Mouse (Mus musculus) MEL (cell line): ENCODE measurements around the gene 1110059E24Rik. TPM values are rescaled to one million over a fixed set of nuclear protein-coding genes. Genes with fewer than 3 reads are reported as not detected.

Source experiments
- DNase-seq: peaks from one replicate; pipeline ENCODE4 v3.0.0; 2011; ENCODE audit warnings: low read depth, low spot score
- H3K27ac ChIP-seq: 2 replicates; pipeline ENCODE4 v1.5.1; 2012; ENCODE audit warnings: low read depth, mild to moderate bottlenecking, control low read depth, low read length, moderate library complexity; ENCODE audit not compliant: control insufficient read depth
- H3K27me3 ChIP-seq, 2 experiments: fragments of 150-350 bp in 1 of 2; sonication (generic) in 1 of 2; 2 replicates each; pipeline ENCODE4 v1.6.1; 2012; ENCODE audit warnings: low read length in 2 of 2, mild to moderate bottlenecking in 2 of 2, improper control_type of control experiment in 1 of 2, moderate library complexity in 1 of 2; ENCODE audit not compliant: insufficient read depth in 2 of 2, control insufficient read depth in 1 of 2
- H3K36me3 ChIP-seq, 2 experiments: 2 replicates each; pipeline ENCODE4 v1.6.1; 2012 to 2014; ENCODE audit warnings: low read length in 2 of 2, improper control_type of control experiment in 1 of 2, inconsistent platforms in 1 of 2, mild to moderate bottlenecking in 1 of 2; ENCODE audit not compliant: insufficient read depth in 2 of 2, control insufficient read depth in 1 of 2
- H3K4me1 ChIP-seq, 2 experiments: fragments of 150-350 bp in 1 of 2; sonication (generic) in 1 of 2; 2 replicates each; pipeline ENCODE4 v1.6.1; 2012; ENCODE audit warnings: low read length in 2 of 2, improper control_type of control experiment in 1 of 2, mild to moderate bottlenecking in 1 of 2; ENCODE audit not compliant: insufficient read depth in 2 of 2, control insufficient read depth in 1 of 2
- H3K4me3 ChIP-seq, 2 experiments: fragments of 150-350 bp in 1 of 2; sonication (generic) in 1 of 2; 2 replicates each; pipeline ENCODE4 v1.5.1; 2012; ENCODE audit warnings: low read depth in 2 of 2, low read length in 2 of 2, mild to moderate bottlenecking in 2 of 2, moderate library complexity in 2 of 2, control low read depth in 1 of 2, improper control_type of control experiment in 1 of 2; ENCODE audit not compliant: control insufficient read depth in 1 of 2, insufficient read depth in 1 of 2
- H3K79me2 ChIP-seq: 2 replicates; pipeline ENCODE4 v1.6.1; 2012; ENCODE audit warnings: mild to moderate bottlenecking, low read length, moderate library complexity; ENCODE audit not compliant: control insufficient read depth, poor library complexity, insufficient read depth
- H3K9ac ChIP-seq: 2 replicates; pipeline ENCODE4 v1.6.1; 2012; ENCODE audit warnings: low read depth, mild to moderate bottlenecking, control low read depth, low read length, moderate library complexity; ENCODE audit not compliant: control insufficient read depth, poor library complexity, severe bottlenecking
- H3K9me3 ChIP-seq: fragments of 150-350 bp; sonication (generic); replicated peaks from 2 replicates; pipeline ENCODE4 v1.6.1; 2012; ENCODE audit warnings: mild to moderate bottlenecking, low read length, improper control_type of control experiment, moderate library complexity; ENCODE audit not compliant: insufficient read depth
- ELF1 ChIP-seq: IDR thresholded peaks from 2 replicates; pipeline ENCODE4 v1.6.1; 2014; ENCODE audit warnings: low read depth, mild to moderate bottlenecking, inconsistent platforms, low read length, improper control_type of control experiment, moderate library complexity
- ETS1 ChIP-seq: IDR thresholded peaks from 2 replicates; pipeline ENCODE4 v1.6.1; 2012; ENCODE audit warnings: low read depth, mild to moderate bottlenecking, inconsistent platforms, low read length, improper control_type of control experiment, moderate library complexity
- GABPA ChIP-seq: IDR thresholded peaks from 2 replicates; pipeline ENCODE4 v1.6.1; 2012; ENCODE audit warnings: low read depth, mild to moderate bottlenecking, inconsistent platforms, low read length, improper control_type of control experiment, moderate library complexity
- GATA1 ChIP-seq: IDR thresholded peaks from 2 replicates; pipeline ENCODE4 v1.6.1; 2011; ENCODE audit warnings: low read depth, low read length, improper control_type of control experiment
- KAT2A ChIP-seq: conservative IDR thresholded peaks from 2 replicates; pipeline ENCODE4 v1.6.1; 2012; ENCODE audit warnings: low read depth, low read length, improper control_type of control experiment, inconsistent platforms
- MAFK ChIP-seq: IDR thresholded peaks from 2 replicates; pipeline ENCODE4 v1.6.1; 2011; ENCODE audit warnings: low read depth, mild to moderate bottlenecking, low read length, improper control_type of control experiment, borderline replicate concordance
- MXI1 ChIP-seq: IDR thresholded peaks from 2 replicates; pipeline ENCODE4 v1.6.1; 2011; ENCODE audit warnings: mild to moderate bottlenecking, low read depth, low read length, improper control_type of control experiment
- MYB ChIP-seq: IDR thresholded peaks from 2 replicates; pipeline ENCODE4 v1.6.1; 2011; ENCODE audit warnings: mild to moderate bottlenecking, low read depth, low read length, improper control_type of control experiment
- MYC ChIP-seq: IDR thresholded peaks from 2 replicates; pipeline ENCODE4 v1.6.1; 2011; ENCODE audit warnings: low read depth, mild to moderate bottlenecking, low read length, improper control_type of control experiment, moderate library complexity
- NRF1 ChIP-seq: IDR thresholded peaks from 2 replicates; pipeline ENCODE4 v1.6.1; 2014; ENCODE audit warnings: low read depth, mild to moderate bottlenecking, inconsistent platforms, low read length, improper control_type of control experiment, moderate library complexity; ENCODE audit not compliant: poor library complexity, insufficient read depth, severe bottlenecking
- POLR2AphosphoS2 ChIP-seq: IDR thresholded peaks from 2 replicates; pipeline ENCODE4 v1.6.1; 2011; ENCODE audit warnings: low read length, improper control_type of control experiment
- POLR2AphosphoS5 ChIP-seq: IDR thresholded peaks from 2 replicates; pipeline ENCODE4 v1.6.1; 2012; ENCODE audit warnings: low read depth, borderline replicate concordance, mild to moderate bottlenecking, inconsistent platforms, low read length, moderate library complexity, mixed read lengths
- SIN3A ChIP-seq: IDR thresholded peaks from 2 replicates; pipeline ENCODE4 v1.6.1; 2012; ENCODE audit warnings: low read length, improper control_type of control experiment, inconsistent platforms
- TAL1 ChIP-seq: IDR thresholded peaks from 2 replicates; pipeline ENCODE4 v1.6.1; 2012; ENCODE audit warnings: mild to moderate bottlenecking, inconsistent platforms, low read length, moderate library complexity, mixed read lengths
- USF1 ChIP-seq: IDR thresholded peaks from 2 replicates; pipeline ENCODE4 v1.6.1; 2014; ENCODE audit warnings: low read depth, mild to moderate bottlenecking, inconsistent platforms, low read length, improper control_type of control experiment, moderate library complexity
- polyA plus RNA-seq, 2 experiments: library from polyadenylated mRNA; stranded (reverse) in 1 of 2; unstranded in 1 of 2; fragments of >175 nt in 1 of 2; fragments of >200 nt in 1 of 2; gene quantifications; 2 replicates each; pipeline versions ENCODE4 v1.2.1 to v1.2.4; 2012; ENCODE audit warnings: low replicate concordance in 2 of 2, low read depth in 1 of 2; ENCODE audit not compliant: insufficient read length in 2 of 2, insufficient read depth in 1 of 2, missing spikeins in 1 of 2
- total RNA-seq: library from RNA; depleted of rRNA; stranded (reverse); fragments of 300-350 nt; gene quantifications from 2 replicates; pipeline ENCODE4 v1.2.3, GENCODE M21; 2012

Gene 1110059E24Rik
- total and polyA plus RNA-seq, 3 experiments: 17.2 to 20.0 TPM; not detected in 1

DNA sequence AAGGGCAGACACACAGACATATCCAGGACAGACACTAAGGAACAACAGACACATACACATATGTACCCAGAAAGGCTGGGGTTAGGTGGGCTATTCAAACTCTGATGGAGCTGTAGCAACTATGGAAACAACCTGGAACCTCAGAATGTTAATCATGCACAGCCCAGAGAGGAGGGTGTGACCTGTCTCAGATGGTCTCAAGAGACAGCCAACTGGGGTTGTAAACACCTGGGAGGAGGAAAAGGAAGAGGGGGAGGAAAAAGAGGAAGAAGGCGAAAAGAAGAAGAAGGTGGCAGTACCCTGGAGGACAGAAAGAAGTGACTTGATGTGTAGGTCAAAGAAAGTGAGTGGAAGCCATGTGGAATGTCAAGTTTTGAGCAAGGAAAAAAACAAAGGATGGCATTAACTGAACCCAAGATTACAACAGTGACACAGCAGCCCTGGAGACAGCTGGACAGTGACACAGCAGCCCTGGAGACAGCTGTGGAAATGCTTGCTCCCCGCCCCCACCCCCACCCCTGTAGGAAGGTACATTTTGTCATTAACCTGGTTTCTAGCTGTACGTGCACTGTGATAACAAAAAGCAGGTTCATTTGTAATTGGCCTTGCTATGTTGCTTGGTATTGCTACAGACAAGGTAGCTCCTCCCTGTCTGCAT, 84.1 kb downstream of the 1110059E24Rik start (continued):
- TF ChIP-seq ETS1: peak; percentile 38; the same call in 1 of the 2 replicates
- no peak for TF ChIP-seq GATA1
- TF ChIP-seq, all 39 proteins: peak for 6

GRCm38 (mm10) chr19:21567933-21568332, 84.8 kb downstream of the 1110059E24Rik start:
- Histone ChIP-seq H3K9ac (no peak overlapping the region), H3K4me3 (no peak overlapping the region), H3K27me3 (no peaks in the 10 kb centered on the region), H3K79me2 (no peaks in the 10 kb centered on the region), H3K36me3 (peaks cover 0 to 15% of the 10 kb centered on the region in 2 experiments; a peak in 2 of 4 replicates), H3K27ac (no peak overlapping the region), H3K4me1 (peaks cover 7 to 20% of the 10 kb centered on the region in 2 experiments; a peak in 3 of 4 replicates), H3K9me3 (no peaks in the 10 kb centered on the region)
- TF ChIP-seq MYC: no peak
- no peak for TF ChIP-seq MYB
- no peak for TF ChIP-seq ELF1
- no peak for TF ChIP-seq GATA1
- no peak for TF ChIP-seq MAFK
- TF ChIP-seq POLR2AphosphoS2: no peak
- no peak for TF ChIP-seq TAL1
- TF ChIP-seq NRF1: no peak
- TF ChIP-seq KAT2A: no peak
- TF ChIP-seq MXI1: no peak
- no peak for TF ChIP-seq SIN3A
- DNase-seq: peak; percentile 32

- H3K27me3 ChIP-seq: no peaks in the 10 kb centered on the region
- peaks cover 7 to 18% of the 10 kb centered on the region in 2 experiments; a peak in 3 of 4 replicates for H3K4me1 ChIP-seq
- DNase-seq: no peak
- H3K9ac ChIP-seq: no peak overlapping the region
- H3K27ac ChIP-seq: no peak overlapping the region
- no peak overlapping the region for H3K4me3 ChIP-seq
- no peaks in the 10 kb centered on the region for H3K79me2 ChIP-seq
- peaks cover 0 to 15% of the 10 kb centered on the region in 2 experiments; a peak in 2 of 4 replicates for H3K36me3 ChIP-seq
- no peaks in the 10 kb centered on the region for H3K9me3 ChIP-seq
- TF ChIP-seq USF1 (no peak), GABPA (no peak), POLR2AphosphoS5 (no peak)
Measured at GRCm38 (mm10) chr19:21566484-21566883, 86.3 kb downstream of the 1110059E24Rik start.
